Mouse (Mus musculus): ENCODE measurements around the gene Hbq1b. TPM values are rescaled to one million over a fixed set of nuclear protein-coding genes. Genes with fewer than 3 reads are reported as not detected.

The Hbq1b gene
- polyA plus RNA-seq, 1 experiment from 2014 or later: 8.8 TPM

DNA sequence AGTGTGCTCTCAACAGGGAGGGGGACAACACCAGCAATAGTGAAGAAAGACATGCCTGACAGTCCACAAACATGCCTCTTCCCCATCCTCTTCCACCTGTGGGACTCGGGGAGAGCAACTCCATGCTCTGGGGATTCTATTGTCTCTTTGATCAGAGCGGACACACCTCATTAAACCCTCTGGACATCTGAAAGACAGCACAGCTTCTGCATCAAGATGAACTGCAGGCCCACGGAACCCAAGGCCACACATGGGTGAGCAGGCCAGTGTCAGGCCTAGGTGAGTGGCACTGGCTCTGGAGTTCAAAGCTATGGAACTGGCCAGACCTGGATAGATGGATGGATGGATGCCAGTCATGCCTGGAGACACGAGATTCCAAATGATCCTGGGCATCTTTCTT lies 22.7 kb downstream of the Hbq1b start:
- Histone ChIP-seq H3K9me3 (no peaks in the 10 kb centered on the region), H3K9ac (no peak overlapping the region), H3K4me2 (no peak overlapping the region), H3K36me3 (no peaks in the 10 kb centered on the region), H3K27me3 (replicated peaks) (no peaks in the 10 kb centered on the region), H3K4me1 (no peaks in the 10 kb centered on the region), H3K4me3 (replicated peaks) (no peak overlapping the region), H3K27ac (no peak overlapping the region)
- WGBS: 57% methylated on average over 4 of the region's 4 CpGs
- no peak for ATAC-seq (ENCODE audit: insufficient read depth, low FRiP score, low read depth)

DNA sequence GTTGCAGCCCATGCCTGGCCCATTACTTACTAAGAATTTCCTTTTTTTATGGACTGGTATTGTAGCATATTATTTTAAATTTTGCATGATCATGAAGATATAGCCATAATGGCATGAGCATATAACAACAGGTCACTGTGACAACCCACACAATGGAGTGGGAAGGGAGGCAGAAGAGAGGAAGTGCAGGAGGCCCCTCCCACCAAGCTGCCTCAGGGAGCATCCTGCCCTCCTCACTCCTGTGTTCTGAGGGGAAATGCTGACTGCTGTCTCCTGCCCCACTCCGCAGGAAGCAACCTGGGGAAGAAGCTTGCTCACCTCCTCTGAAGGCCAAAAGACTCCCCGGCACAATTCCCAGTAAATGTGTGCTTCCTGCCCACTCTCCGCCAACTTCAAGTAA lies 23.2 kb downstream of the Hbq1b start:
- WGBS: 71% methylated on average over 3 of the region's 3 CpGs
- ATAC-seq (ENCODE audit: insufficient read depth, low FRiP score, low read depth): no peak

DNA sequence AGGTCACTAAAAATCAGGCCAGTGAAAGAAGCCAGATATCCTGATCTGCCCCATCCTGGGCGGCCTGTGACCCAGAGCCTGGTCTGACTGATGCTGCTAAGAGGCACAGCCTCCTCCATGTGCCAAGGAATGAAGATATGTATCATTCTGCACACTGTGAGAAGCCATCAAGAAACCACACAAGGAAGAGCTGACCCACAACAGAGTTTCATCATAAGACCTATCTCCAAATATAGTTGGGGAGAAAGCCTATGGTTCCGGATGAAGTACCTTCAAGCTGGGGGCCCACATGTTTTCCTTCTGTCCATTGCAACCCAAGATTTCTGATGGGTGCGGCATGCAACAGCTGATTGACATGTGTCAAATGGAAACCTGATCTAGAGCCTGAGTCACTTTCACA lies 29.2 kb downstream of the Hbq1b start:
- ATAC-seq (ENCODE audit: insufficient read depth, low FRiP score, low read depth): no peak
- H3K9ac ChIP-seq: no peak overlapping the region
- no peaks in the 10 kb centered on the region for H3K36me3 ChIP-seq
- no peaks in the 10 kb centered on the region for H3K27me3 ChIP-seq (replicated peaks)
- H3K9me3 ChIP-seq: no peaks in the 10 kb centered on the region
- H3K4me2 ChIP-seq: no peak overlapping the region
- H3K4me3 ChIP-seq (replicated peaks): no peak overlapping the region
- H3K4me1 ChIP-seq: no peaks in the 10 kb centered on the region
- WGBS: 82% methylated on average over 3 of the region's 3 CpGs
- no peak overlapping the region for H3K27ac ChIP-seq

More for the DNA sequence above, 23.2 kb downstream of the Hbq1b start:
- H3K4me1 ChIP-seq: no peaks in the 10 kb centered on the region
- H3K27me3 ChIP-seq (replicated peaks): no peaks in the 10 kb centered on the region
- no peak overlapping the region for H3K4me2 ChIP-seq
- H3K9ac ChIP-seq: no peak overlapping the region
- H3K36me3 ChIP-seq: no peaks in the 10 kb centered on the region
- no peak overlapping the region for H3K4me3 ChIP-seq (replicated peaks)
- H3K9me3 ChIP-seq: no peaks in the 10 kb centered on the region
- H3K27ac ChIP-seq: no peak overlapping the region

DNA sequence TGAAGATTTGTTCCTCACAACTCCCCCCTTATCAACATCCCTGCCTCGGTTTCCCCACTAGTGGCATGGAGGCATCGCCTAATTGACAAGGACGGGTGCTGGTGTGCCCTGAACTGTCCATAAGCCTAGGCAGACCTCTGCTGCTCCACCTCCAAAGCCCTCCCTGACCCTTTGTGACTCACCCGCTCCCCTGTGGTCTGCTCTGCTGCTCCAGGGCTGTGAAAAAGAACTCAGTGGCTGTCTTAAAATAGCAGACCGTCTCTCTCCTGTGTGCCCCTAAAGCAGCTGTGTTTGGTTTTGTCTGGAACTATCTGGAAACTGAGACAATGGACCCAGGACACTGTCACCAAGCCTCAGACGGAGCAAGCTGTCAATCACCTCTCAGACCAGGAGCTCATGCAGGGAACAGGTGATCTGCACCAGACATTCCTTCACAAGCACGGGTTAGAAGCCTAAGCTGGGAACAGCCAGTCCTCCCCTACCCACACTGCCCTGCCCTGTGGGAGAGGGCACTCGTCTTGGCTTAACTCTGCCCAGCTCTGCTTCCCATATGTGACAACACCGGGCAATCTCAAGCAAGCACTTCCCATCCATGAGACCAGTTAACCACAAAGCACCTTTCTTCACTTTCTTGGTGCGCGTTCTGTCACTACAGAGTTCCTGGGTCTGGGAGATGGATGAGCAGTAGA lies 33.9 kb downstream of the Hbq1b start:
- no peak overlapping the region for H3K4me3 ChIP-seq (replicated peaks)
- no peak overlapping the region for H3K4me2 ChIP-seq
- H3K36me3 ChIP-seq: no peaks in the 10 kb centered on the region
- ATAC-seq (ENCODE audit: insufficient read depth, low FRiP score, low read depth): no peak
- no peak overlapping the region for H3K9ac ChIP-seq
- no peaks in the 10 kb centered on the region for H3K9me3 ChIP-seq
- WGBS: 68% methylated on average over 11 of the region's 11 CpGs
- H3K27ac ChIP-seq: no peak overlapping the region
- no peaks in the 10 kb centered on the region for H3K27me3 ChIP-seq (replicated peaks)
- H3K4me1 ChIP-seq: no peaks in the 10 kb centered on the region

DNA sequence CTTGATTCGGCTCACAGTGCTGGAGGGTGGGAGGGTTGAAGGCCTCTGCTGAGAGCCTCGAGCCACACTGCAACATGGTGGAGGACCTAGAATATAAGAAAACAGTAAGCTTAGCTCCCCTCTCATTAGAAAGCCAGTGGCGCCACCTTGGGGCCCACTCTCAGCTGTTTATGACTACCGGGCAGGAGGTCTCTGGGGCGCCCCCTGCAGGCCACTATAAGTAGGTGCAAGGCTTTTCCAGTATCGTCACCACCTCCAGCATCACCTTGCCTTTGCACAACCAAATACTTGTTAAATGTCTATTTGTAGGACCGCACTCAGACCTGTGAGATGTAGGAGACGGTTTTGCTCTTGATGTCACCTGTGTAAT lies 34.4 kb downstream of the Hbq1b start:
- ATAC-seq (ENCODE audit: insufficient read depth, low FRiP score, low read depth): 0 out of 2 replicates have a peak, but pooled peaks have one; percentile 9
- Histone ChIP-seq H3K9me3 (no peaks in the 10 kb centered on the region), H3K27me3 (replicated peaks) (no peaks in the 10 kb centered on the region), H3K27ac (no peak overlapping the region), H3K36me3 (no peaks in the 10 kb centered on the region), H3K4me2 (no peak overlapping the region), H3K4me3 (replicated peaks) (no peak overlapping the region), H3K4me1 (no peaks in the 10 kb centered on the region), H3K9ac (no peak overlapping the region)
- WGBS: 33% methylated on average over 8 of the region's 8 CpGs

DNA sequence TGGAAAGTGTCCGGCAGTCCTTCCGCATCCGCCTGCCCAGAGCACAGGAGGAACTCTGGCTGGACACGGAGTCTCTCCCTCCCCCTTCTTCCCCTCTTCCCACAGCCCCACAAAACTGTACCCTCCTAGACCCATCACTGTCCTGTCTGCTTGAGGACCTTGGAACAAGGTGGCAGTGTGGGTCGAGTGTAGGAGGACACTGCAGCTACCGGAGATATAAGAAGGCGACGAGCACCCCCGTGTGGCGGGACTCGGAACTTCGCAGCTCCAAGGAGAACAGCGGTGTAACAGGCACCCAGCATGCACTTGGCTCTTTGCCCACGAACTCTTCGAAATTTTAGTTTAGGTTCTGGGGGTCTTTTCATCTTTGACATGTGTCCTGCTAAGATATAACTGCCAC lies 37.8 kb downstream of the Hbq1b start:
- H3K4me1 ChIP-seq: no peaks in the 10 kb centered on the region
- no peak overlapping the region for H3K9ac ChIP-seq
- H3K27ac ChIP-seq: no peak overlapping the region
- H3K36me3 ChIP-seq: no peaks in the 10 kb centered on the region
- 11% methylated on average over 15 of the region's 15 CpGs for WGBS
- H3K4me2 ChIP-seq: peak overlapping the region; percentile 58
- peak overlapping the region; percentile 28 for H3K4me3 ChIP-seq (replicated peaks)
- no peaks in the 10 kb centered on the region for H3K9me3 ChIP-seq
- ATAC-seq (ENCODE audit: insufficient read depth, low FRiP score, low read depth): peak; percentile 77; the same call in 1 of the 2 replicates
- no peaks in the 10 kb centered on the region for H3K27me3 ChIP-seq (replicated peaks)

DNA sequence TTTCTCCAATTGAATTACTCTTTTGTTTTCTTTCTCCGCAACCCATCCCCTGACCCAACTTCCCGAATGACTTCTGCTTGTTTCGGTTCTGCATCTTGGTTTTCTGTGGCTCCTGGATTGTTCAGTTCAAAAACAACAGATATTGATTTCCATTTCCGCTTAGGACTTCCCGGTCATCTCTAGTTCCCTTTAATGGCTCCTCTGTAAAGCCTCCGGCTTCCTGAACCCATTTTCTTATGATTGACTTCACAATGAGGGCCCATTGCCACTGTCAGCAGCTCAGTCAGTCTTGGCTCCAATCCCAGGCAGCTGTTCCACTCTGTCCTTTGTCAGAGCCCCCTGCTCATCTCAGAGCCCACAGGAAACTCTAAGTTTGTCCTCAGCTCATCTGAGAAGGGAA lies 44.3 kb downstream of the Hbq1b start:
- Histone ChIP-seq H3K36me3 (no peaks in the 10 kb centered on the region), H3K27me3 (replicated peaks) (no peaks in the 10 kb centered on the region), H3K4me3 (replicated peaks) (no peak overlapping the region), H3K27ac (peak overlapping the region; percentile 21; the same call in 1 of the 2 replicates), H3K4me1 (no peaks in the 10 kb centered on the region), H3K9me3 (no peaks in the 10 kb centered on the region), H3K9ac (no peak overlapping the region), H3K4me2 (no peak overlapping the region)
- no peak for ATAC-seq (ENCODE audit: insufficient read depth, low FRiP score, low read depth)
- WGBS: 44% methylated on average over 6 of the region's 6 CpGs

DNA sequence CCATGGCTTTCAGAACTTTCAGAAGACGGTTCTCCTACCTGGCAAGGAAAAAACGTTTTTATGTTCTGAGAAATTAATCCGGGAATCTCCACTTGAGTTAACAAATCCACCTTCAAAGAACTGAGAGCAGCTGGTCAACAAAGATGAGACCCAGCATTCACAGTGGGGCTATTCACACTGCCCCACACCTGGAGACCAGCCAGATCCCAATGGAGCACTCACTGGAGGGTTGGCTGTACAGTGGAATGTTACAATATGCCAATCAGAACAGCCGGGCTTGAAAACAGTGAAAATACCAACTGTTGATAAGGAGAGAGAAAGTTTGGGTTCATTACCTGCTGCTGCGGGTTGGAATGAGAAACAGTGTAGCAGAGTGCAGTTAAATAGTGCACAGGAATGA lies 45.1 kb downstream of the Hbq1b start:
- no peaks in the 10 kb centered on the region for H3K9me3 ChIP-seq
- no peaks in the 10 kb centered on the region for H3K36me3 ChIP-seq
- 46% methylated on average over 5 of the region's 5 CpGs for WGBS
- H3K27ac ChIP-seq: no peak overlapping the region
- no peak overlapping the region for H3K4me2 ChIP-seq
- H3K9ac ChIP-seq: no peak overlapping the region
- H3K4me3 ChIP-seq (replicated peaks): no peak overlapping the region
- no peaks in the 10 kb centered on the region for H3K4me1 ChIP-seq
- no peaks in the 10 kb centered on the region for H3K27me3 ChIP-seq (replicated peaks)
- no peak for ATAC-seq (ENCODE audit: insufficient read depth, low FRiP score, low read depth)

DNA sequence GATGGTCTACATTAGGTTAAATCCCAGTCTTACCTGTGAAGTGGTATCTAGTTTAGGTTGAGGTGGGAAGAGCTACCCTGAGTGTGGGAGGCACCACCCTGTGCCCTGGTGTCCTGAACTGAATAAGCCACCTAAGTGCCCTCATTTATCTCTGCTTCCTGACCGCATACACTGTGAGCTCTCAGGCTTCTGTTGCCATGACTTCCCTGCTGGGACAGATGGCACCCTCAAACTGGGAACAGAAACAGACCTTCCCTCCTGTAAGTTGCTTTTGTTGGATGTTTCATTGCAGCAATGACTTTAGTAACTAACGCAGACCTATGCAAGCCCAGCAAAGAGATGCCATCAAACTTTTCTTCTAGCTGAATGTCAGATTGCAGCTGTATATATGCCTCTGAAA lies 46.5 kb downstream of the Hbq1b start:
- H3K4me1 ChIP-seq: no peaks in the 10 kb centered on the region
- ATAC-seq (ENCODE audit: insufficient read depth, low FRiP score, low read depth): no peak
- no peak overlapping the region for H3K4me3 ChIP-seq (replicated peaks)
- no peak overlapping the region for H3K9ac ChIP-seq
- H3K36me3 ChIP-seq: no peaks in the 10 kb centered on the region
- no peak overlapping the region for H3K27ac ChIP-seq
- H3K4me2 ChIP-seq: no peak overlapping the region
- H3K9me3 ChIP-seq: no peaks in the 10 kb centered on the region
- no peaks in the 10 kb centered on the region for H3K27me3 ChIP-seq (replicated peaks)
- 66% methylated on average over 2 of the region's 2 CpGs for WGBS

DNA sequence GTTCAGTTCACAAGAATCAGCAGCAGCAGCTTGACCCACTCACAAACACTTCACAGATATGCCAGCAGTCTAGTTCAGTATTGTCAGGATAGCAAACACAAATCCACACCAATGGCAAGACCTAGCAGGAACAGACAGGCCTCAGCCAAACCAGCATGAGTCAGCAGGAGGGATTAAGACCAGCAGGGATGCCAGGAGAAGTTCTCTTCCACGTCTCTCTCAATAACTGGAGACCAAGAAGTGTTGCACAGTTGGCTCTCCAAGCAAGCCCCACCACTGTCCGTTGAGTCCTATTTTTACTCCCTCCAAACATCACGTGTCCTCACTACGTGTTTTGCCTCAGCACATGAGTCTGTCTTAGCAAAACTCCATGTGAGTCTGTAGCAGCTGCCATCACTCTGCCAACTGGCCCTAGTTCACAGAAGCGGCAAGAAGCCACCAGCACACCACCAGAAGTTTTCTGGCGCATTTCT lies 49.7 kb downstream of the Hbq1b start:
- Histone ChIP-seq H3K27ac (no peak overlapping the region), H3K4me1 (peaks cover 3% of the 10 kb centered on the region; the same call in 1 of the 2 replicates), H3K4me2 (no peak overlapping the region), H3K36me3 (no peaks in the 10 kb centered on the region), H3K4me3 (replicated peaks) (no peak overlapping the region), H3K27me3 (replicated peaks) (no peaks in the 10 kb centered on the region), H3K9ac (no peak overlapping the region), H3K9me3 (no peaks in the 10 kb centered on the region)
- ATAC-seq (ENCODE audit: insufficient read depth, low FRiP score, low read depth): no peak
- WGBS: 86% methylated on average over 6 of the region's 6 CpGs

Other genes starting within 250 kb of the Hbq1b start
- gene Il9r, start 86.7 kb upstream of the Hbq1b start, polyA plus RNA-seq (2015; fragmentation: Nextera tagmentation; extraction: Ambion mirVana): 0.06 and 0.09 TPM in 2 replicates
- gene Snrnp25, start 81.5 kb upstream of the Hbq1b start, polyA plus RNA-seq (2015; fragmentation: Nextera tagmentation; extraction: Ambion mirVana): 52.6 and 57.5 TPM in 2 replicates
- gene Rhbdf1, start 64.7 kb upstream of the Hbq1b start, polyA plus RNA-seq (2015; fragmentation: Nextera tagmentation; extraction: Ambion mirVana): 57.6 and 63.1 TPM in 2 replicates
- gene Mpg, start 60.5 kb upstream of the Hbq1b start, polyA plus RNA-seq (2015; fragmentation: Nextera tagmentation; extraction: Ambion mirVana): 32.7 and 35.8 TPM in 2 replicates
- gene Nprl3, start 19.3 kb upstream of the Hbq1b start, polyA plus RNA-seq (2015; fragmentation: Nextera tagmentation; extraction: Ambion mirVana): 35.6 and 39.0 TPM in 2 replicates
- gene Hba-x, start 10.6 kb upstream of the Hbq1b start, polyA plus RNA-seq (2015; fragmentation: Nextera tagmentation; extraction: Ambion mirVana): 61.7 and 62.6 TPM in 2 replicates
- 4,810 and 9,460 TPM in 2 replicates for gene Hba-a1, start 3.5 kb upstream of the Hbq1b start, polyA plus RNA-seq (2015; fragmentation: Nextera tagmentation; extraction: Ambion mirVana)
- 12,213 and 21,597 TPM in 2 replicates for gene Hba-a2, start 9.5 kb downstream of the Hbq1b start, polyA plus RNA-seq (2015; fragmentation: Nextera tagmentation; extraction: Ambion mirVana)
- gene Hbq1a, start 13.1 kb downstream of the Hbq1b start, polyA plus RNA-seq (2015; fragmentation: Nextera tagmentation; extraction: Ambion mirVana): 0.89 and 1.3 TPM in 2 replicates
- 18.6 and 20.3 TPM in 2 replicates for gene Sh3pxd2b, start 60.9 kb downstream of the Hbq1b start, polyA plus RNA-seq (2015; fragmentation: Nextera tagmentation; extraction: Ambion mirVana)
- gene Ubtd2, start 168.4 kb downstream of the Hbq1b start, polyA plus RNA-seq (2015; fragmentation: Nextera tagmentation; extraction: Ambion mirVana): 37.8 and 38.7 TPM in 2 replicates
- 0.53 and 1.1 TPM in 2 replicates for gene Efcab9, start 245.1 kb downstream of the Hbq1b start, polyA plus RNA-seq (2015; fragmentation: Nextera tagmentation; extraction: Ambion mirVana)
- 3.8 TPM in 2 replicates for gene Stk10, start 246.3 kb downstream of the Hbq1b start, polyA plus RNA-seq (2015; fragmentation: Nextera tagmentation; extraction: Ambion mirVana)

All from stomach, embryonic 15.5 days (tissue).